Mouse (Mus musculus) embryonic facial prominence, embryonic 12.5 days (tissue): ENCODE results near the gene Ppp4r1. TPM values are rescaled to one million over a fixed set of nuclear protein-coding genes. Genes with fewer than 3 reads are reported as not detected.

Source experiments
- ATAC-seq: fragments of 200-750 bp; cut with Nextera tagmentation; 2 replicates; pipeline ENCODE4 v1.8.0; 2017; ENCODE audit not compliant: insufficient number of reproducible peaks, insufficient read depth, low FRiP score, low TSS enrichment
- H3K27ac ChIP-seq: fragments of 300-500 bp; sonication (generic); 2 replicates; pipeline ENCODE4 v1.5.1; 2016; ENCODE audit warnings: mild to moderate bottlenecking
- H3K27me3 ChIP-seq: fragments of 300-500 bp; sonication (generic); 2 replicates; pipeline ENCODE4 v1.6.1; 2016; ENCODE audit warnings: mild to moderate bottlenecking, moderate library complexity
- H3K36me3 ChIP-seq: fragments of 300-500 bp; sonication (generic); 2 replicates; pipeline ENCODE4 v1.6.1; 2016; ENCODE audit warnings: mild to moderate bottlenecking
- H3K4me1 ChIP-seq: fragments of 300-500 bp; sonication (generic); 2 replicates; pipeline ENCODE4 v1.6.1; 2016
- H3K4me2 ChIP-seq: fragments of 300-500 bp; sonication (generic); replicated peaks from 2 replicates; pipeline ENCODE4 v1.6.1; 2016; ENCODE audit warnings: mild to moderate bottlenecking, moderate library complexity
- H3K4me3 ChIP-seq: fragments of 300-500 bp; sonication (generic); 2 replicates; pipeline ENCODE4 v1.5.1; 2016; ENCODE audit warnings: mild to moderate bottlenecking
- H3K9ac ChIP-seq: fragments of 300-500 bp; sonication (generic); 2 replicates; pipeline ENCODE4 v1.6.1; 2016; ENCODE audit warnings: mild to moderate bottlenecking, moderate library complexity
- H3K9me3 ChIP-seq: fragments of 300-500 bp; sonication (generic); 2 replicates; pipeline ENCODE4 v1.6.1; 2016; ENCODE audit warnings: mild to moderate bottlenecking, moderate library complexity
- WGBS: fragments of 180-500 bp; shearing (Covaris S2); methylation state at CpG from one replicate; pipeline ENCODE4 v1.1.7; 2016; 5-methylcytosine and 5-hydroxymethylcytosine counted together
- polyA plus RNA-seq: library from polyadenylated mRNA; unstranded; fragments of >200 nt; fragmentation: Nextera tagmentation; extraction: Ambion mirVana; gene quantifications from 2 replicates; pipeline ENCODE4 v1.2.1, GENCODE M21; 2016

Gene Ppp4r1
- polyA plus RNA-seq, 1 experiment from 2014 or later, result 54.5 TPM

GRCm38 (mm10) chr17:65842669-65843381, 60.5 kb downstream of the Ppp4r1 start:
- Histone ChIP-seq H3K9ac (no peak overlapping the region), H3K4me3 (no peak overlapping the region), H3K36me3 (peaks cover 66% of the 10 kb centered on the region), H3K4me1 (0 out of 2 replicates have a peak, but pooled peaks cover 4% of the 10 kb centered on the region), H3K4me2 (no peak overlapping the region), H3K9me3 (no peaks in the 10 kb centered on the region), H3K27ac (no peak overlapping the region), H3K27me3 (no peaks in the 10 kb centered on the region)
- 88% methylated on average over 10 of the region's 10 CpGs for WGBS
- no peak for ATAC-seq

DNA sequence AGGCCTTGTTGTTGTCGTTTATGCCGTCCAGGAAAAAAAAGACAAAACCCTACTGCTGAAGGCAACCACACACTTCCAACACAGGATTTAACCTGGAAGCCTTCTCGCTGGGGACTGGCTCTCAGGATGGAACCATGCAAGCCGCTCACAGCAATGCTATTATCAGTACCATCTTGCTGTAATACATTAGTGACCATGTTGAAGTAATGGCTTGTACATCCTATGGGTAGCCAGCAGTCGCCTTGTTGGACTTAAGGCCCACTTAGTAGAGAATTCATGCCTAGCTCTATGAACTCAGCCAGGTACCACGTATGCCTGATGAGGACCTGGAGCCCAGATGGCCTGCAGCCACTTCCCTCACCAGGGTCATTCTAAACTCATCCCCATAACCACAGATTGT, 63.0 kb downstream of the Ppp4r1 start:
- WGBS, result 91% methylated on average over 6 of the region's 6 CpGs
- H3K9ac ChIP-seq, result no peak overlapping the region
- H3K4me3 ChIP-seq, result no peak overlapping the region
- peaks cover 59% of the 10 kb centered on the region for H3K36me3 ChIP-seq
- H3K27ac ChIP-seq, result no peak overlapping the region
- ATAC-seq, result no peak
- no peaks in the 10 kb centered on the region for H3K9me3 ChIP-seq
- no peak overlapping the region for H3K4me2 ChIP-seq
- no peaks in the 10 kb centered on the region for H3K27me3 ChIP-seq
- H3K4me1 ChIP-seq, result no peaks in the 10 kb centered on the region

DNA sequence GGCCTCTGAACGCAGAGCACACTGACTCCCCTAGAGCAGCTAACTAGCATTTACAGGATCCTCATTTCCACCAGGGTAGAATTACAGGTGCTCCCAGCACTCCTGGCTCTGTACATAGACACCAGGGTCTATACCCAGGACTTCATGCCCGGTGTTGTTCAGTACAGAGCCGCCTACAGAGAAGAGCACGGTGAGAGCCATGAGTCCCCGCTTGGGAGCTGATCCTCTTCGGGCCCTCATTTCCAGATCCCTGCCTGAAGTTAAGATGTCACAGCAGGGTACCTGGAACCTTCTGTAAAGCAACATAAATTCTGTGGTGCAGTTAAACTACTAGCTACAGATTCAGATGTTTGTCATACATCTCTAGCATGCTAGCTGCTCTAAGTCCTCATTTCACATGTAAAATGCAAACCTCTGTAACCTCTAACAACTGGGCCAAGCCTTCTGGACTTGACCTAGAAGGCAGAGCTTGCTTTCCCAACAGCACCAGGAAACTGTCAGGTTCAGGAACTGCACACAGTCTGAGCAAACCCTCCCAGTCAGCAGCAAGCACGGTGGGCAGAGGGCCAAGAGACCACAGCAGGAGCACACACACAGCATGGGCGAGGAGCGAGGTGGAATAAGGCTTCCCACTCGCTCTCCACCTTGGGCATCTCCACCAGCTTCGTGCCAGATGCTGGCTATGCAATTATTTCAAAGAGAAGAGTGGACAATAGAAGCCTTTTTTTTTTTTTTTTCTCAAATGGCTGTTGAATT, 65.5 kb downstream of the Ppp4r1 start:
- peaks cover 61% of the 10 kb centered on the region for H3K36me3 ChIP-seq
- no peak overlapping the region for H3K4me3 ChIP-seq
- no peak for ATAC-seq
- no peak overlapping the region for H3K9ac ChIP-seq
- WGBS, result 83% methylated on average over 11 of the region's 11 CpGs
- no peaks in the 10 kb centered on the region for H3K27me3 ChIP-seq
- H3K4me1 ChIP-seq, result no peaks in the 10 kb centered on the region
- H3K4me2 ChIP-seq, result no peak overlapping the region
- H3K9me3 ChIP-seq, result no peaks in the 10 kb centered on the region
- no peak overlapping the region for H3K27ac ChIP-seq

- WGBS, result 93% methylated on average over 17 of the region's 17 CpGs
- no peaks in the 10 kb centered on the region for H3K4me1 ChIP-seq
- H3K9ac ChIP-seq, result no peak overlapping the region
- no peak for ATAC-seq
- no peak overlapping the region for H3K4me2 ChIP-seq
- H3K27ac ChIP-seq, result no peak overlapping the region
- no peak overlapping the region for H3K4me3 ChIP-seq
- H3K27me3 ChIP-seq, result no peaks in the 10 kb centered on the region
- H3K36me3 ChIP-seq, result peaks cover 65% of the 10 kb centered on the region
- no peaks in the 10 kb centered on the region for H3K9me3 ChIP-seq
These were observed 68.1 kb downstream of the Ppp4r1 start for GRCm38 (mm10) chr17:65850487-65850886.

- Histone ChIP-seq H3K4me1 (no peaks in the 10 kb centered on the region), H3K4me3 (no peak overlapping the region), H3K36me3 (peaks cover 68% of the 10 kb centered on the region), H3K27me3 (no peaks in the 10 kb centered on the region), H3K9ac (no peak overlapping the region), H3K4me2 (no peak overlapping the region), H3K27ac (no peak overlapping the region), H3K9me3 (no peaks in the 10 kb centered on the region)
- 90% methylated on average over 6 of the region's 6 CpGs for WGBS
- no peak for ATAC-seq
These were observed 69.4 kb downstream of the Ppp4r1 start for GRCm38 (mm10) chr17:65851749-65852148.

DNA sequence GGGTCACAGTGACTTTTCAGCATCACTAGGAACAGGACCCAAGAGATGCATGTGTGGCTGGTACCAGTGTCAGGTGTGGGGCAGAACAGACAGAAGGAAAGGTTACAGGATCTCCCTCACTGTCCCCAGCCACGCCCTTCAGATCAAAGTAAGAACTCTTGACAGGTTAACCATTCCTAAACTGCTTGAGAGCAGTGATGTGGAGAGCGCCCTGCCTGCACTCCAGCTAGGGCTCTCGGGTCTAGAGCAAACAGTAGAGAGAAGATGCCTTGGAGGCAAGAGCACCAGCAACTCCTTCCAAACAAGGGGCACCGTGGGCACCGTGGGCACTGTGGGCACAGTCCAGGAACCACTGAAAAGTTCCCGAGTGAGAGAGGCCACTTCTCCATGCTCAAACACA, 71.0 kb downstream of the Ppp4r1 start:
- Histone ChIP-seq H3K4me2 (no peak overlapping the region), H3K9me3 (no peaks in the 10 kb centered on the region), H3K4me3 (no peak overlapping the region), H3K36me3 (peaks cover 66% of the 10 kb centered on the region), H3K4me1 (no peaks in the 10 kb centered on the region), H3K9ac (no peak overlapping the region), H3K27ac (no peak overlapping the region), H3K27me3 (no peaks in the 10 kb centered on the region)
- WGBS, result 88% methylated on average over 6 of the region's 6 CpGs
- ATAC-seq, result no peak

GRCm38 (mm10) chr17:65854006-65854405, 71.6 kb downstream of the Ppp4r1 start:
- WGBS, result 87% methylated on average over 4 of the region's 4 CpGs
- no peaks in the 10 kb centered on the region for H3K27me3 ChIP-seq
- no peaks in the 10 kb centered on the region for H3K9me3 ChIP-seq
- no peaks in the 10 kb centered on the region for H3K4me1 ChIP-seq
- ATAC-seq, result no peak
- H3K4me2 ChIP-seq, result no peak overlapping the region
- H3K36me3 ChIP-seq, result peaks cover 67% of the 10 kb centered on the region
- no peak overlapping the region for H3K27ac ChIP-seq
- H3K4me3 ChIP-seq, result no peak overlapping the region
- no peak overlapping the region for H3K9ac ChIP-seq

- H3K9me3 ChIP-seq, result no peaks in the 10 kb centered on the region
- 85% methylated on average over 4 of the region's 4 CpGs for WGBS
These were observed 75.2 kb downstream of the Ppp4r1 start for GRCm38 (mm10) chr17:65857617-65858016.

GRCm38 (mm10) chr17:65862579-65862978, 80.2 kb downstream of the Ppp4r1 start:
- ATAC-seq, result no peak
- Histone ChIP-seq H3K4me3 (no peak overlapping the region), H3K4me1 (no peaks in the 10 kb centered on the region), H3K27me3 (no peaks in the 10 kb centered on the region), H3K4me2 (no peak overlapping the region), H3K27ac (no peak overlapping the region), H3K36me3 (peaks cover 32% of the 10 kb centered on the region), H3K9ac (no peak overlapping the region), H3K9me3 (no peaks in the 10 kb centered on the region)
- WGBS, result 53% methylated on average over 4 of the region's 4 CpGs

More at GRCm38 (mm10) chr17:65857617-65858016, 75.2 kb downstream of the Ppp4r1 start:
- ATAC-seq, result no peak
- no peak overlapping the region for H3K4me3 ChIP-seq
- H3K9ac ChIP-seq, result no peak overlapping the region
- no peaks in the 10 kb centered on the region for H3K4me1 ChIP-seq
- H3K36me3 ChIP-seq, result peaks cover 48% of the 10 kb centered on the region
- H3K27me3 ChIP-seq, result no peaks in the 10 kb centered on the region
- H3K27ac ChIP-seq, result no peak overlapping the region
- H3K4me2 ChIP-seq, result no peak overlapping the region

DNA sequence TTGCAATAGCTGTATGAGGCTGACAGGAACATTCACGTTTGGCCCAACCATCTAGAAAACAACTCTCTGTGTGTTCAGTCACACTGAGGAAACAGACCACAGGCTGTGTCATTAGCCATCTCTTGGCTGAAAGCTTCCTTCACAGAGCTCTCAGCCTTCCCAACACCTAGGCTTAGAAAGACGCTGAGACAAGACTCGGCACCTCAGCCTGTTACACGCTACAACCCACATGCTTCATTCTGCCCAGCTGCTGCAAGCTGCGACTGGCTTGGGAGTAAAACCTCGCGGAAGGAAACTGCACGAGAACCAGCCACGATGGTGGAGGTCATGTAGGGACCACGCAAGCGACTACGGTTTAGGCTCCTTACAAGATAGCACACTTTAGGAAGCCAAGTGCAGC, 81.5 kb downstream of the Ppp4r1 start:
- ATAC-seq, result no peak
- Histone ChIP-seq H3K4me1 (no peaks in the 10 kb centered on the region), H3K9me3 (no peaks in the 10 kb centered on the region), H3K36me3 (peaks cover 28% of the 10 kb centered on the region), H3K27me3 (no peaks in the 10 kb centered on the region), H3K9ac (no peak overlapping the region), H3K4me2 (no peak overlapping the region), H3K27ac (no peak overlapping the region), H3K4me3 (no peak overlapping the region)
- WGBS, result 91% methylated on average over 12 of the region's 12 CpGs

DNA sequence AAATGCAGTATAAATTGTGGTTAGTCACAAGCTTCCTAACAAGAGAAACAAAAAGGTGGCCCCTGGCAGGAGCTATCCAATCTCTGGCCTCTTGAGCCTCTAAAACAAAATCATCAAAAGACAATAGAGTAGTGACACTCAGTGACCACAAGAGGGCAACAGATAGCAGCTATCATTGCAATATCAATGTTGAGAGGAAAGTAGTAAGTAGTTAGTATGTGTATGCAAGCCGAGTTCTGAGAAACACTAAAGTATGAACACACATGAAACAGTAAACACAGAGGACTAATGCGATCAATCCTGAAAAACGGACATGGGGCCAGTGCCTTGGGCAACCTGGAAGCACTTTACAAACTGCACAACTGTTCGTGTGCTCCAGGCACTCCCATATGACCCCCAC, 82.4 kb downstream of the Ppp4r1 start:
- Histone ChIP-seq H3K4me1 (no peaks in the 10 kb centered on the region), H3K27me3 (no peaks in the 10 kb centered on the region), H3K27ac (no peak overlapping the region), H3K9me3 (no peaks in the 10 kb centered on the region), H3K4me2 (no peak overlapping the region), H3K4me3 (no peak overlapping the region), H3K9ac (no peak overlapping the region), H3K36me3 (peaks cover 24% of the 10 kb centered on the region)
- WGBS, result 39% methylated on average over 4 of the region's 4 CpGs
- no peak for ATAC-seq

DNA sequence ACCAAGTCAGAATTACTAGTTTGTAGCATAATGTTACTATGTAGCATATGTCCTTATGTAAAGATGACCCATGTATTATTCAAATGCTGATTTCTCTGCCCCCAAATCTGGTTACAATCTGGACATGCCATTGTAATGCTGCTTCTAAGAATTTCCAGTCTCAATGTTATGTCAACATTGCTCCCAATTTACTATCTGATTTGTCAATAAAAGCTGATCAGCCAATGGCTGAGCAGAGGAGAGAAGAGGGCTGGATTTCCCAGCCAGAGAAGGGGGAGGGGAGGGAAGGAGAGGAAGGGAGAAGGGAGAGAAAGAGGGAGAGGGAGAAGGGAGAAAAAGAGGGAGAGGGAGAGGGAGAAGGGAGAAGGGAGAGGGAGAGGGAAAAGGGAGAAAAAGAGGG, 82.9 kb downstream of the Ppp4r1 start:
- Histone ChIP-seq H3K9me3 (no peaks in the 10 kb centered on the region), H3K4me1 (no peaks in the 10 kb centered on the region), H3K9ac (no peak overlapping the region), H3K27ac (no peak overlapping the region), H3K4me3 (no peak overlapping the region), H3K36me3 (peaks cover 24% of the 10 kb centered on the region), H3K27me3 (no peaks in the 10 kb centered on the region), H3K4me2 (no peak overlapping the region)
- no peak for ATAC-seq
